Mouse (Mus musculus) heart, embryonic 16.5 days (tissue): ENCODE measurements around the gene Abl1. TPM values are rescaled to one million over a fixed set of nuclear protein-coding genes. Genes with fewer than 3 reads are reported as not detected.

ENCODE experiments used
- ATAC-seq: fragments of 200-750 bp; cut with Nextera tagmentation; replicated peaks from 2 replicates; pipeline ENCODE4 v1.8.0; 2017; ENCODE audit warnings: moderate number of reproducible peaks; ENCODE audit not compliant: insufficient read depth, low FRiP score; ENCODE audit errors: extremely low read depth
- H3K27ac ChIP-seq: fragments of 300-500 bp; sonication (generic); 2 replicates; pipeline ENCODE4 v1.5.1; 2014; ENCODE audit warnings: mild to moderate bottlenecking, low read length, control low read depth, moderate library complexity
- H3K27me3 ChIP-seq: fragments of 300-500 bp; sonication (generic); 2 replicates; pipeline ENCODE4 v1.6.1; 2014; ENCODE audit warnings: low read length, mixed read lengths; ENCODE audit not compliant: control insufficient read depth, insufficient read depth
- H3K36me3 ChIP-seq: fragments of 300-500 bp; sonication (generic); 2 replicates; pipeline ENCODE4 v1.6.1; 2014; ENCODE audit not compliant: control insufficient read depth, insufficient read depth
- H3K4me1 ChIP-seq: fragments of 300-500 bp; sonication (generic); 2 replicates; pipeline ENCODE4 v1.6.1; 2014; ENCODE audit warnings: low read length, mixed read lengths; ENCODE audit not compliant: control insufficient read depth, insufficient read depth
- H3K4me2 ChIP-seq: fragments of 300-500 bp; sonication (generic); 2 replicates; pipeline ENCODE4 v1.6.1; 2014; ENCODE audit warnings: low read depth, mild to moderate bottlenecking, control low read depth, low read length
- H3K4me3 ChIP-seq: fragments of 300-500 bp; sonication (generic); 2 replicates; pipeline ENCODE4 v1.5.1; 2014; ENCODE audit warnings: mild to moderate bottlenecking, control low read depth, low read length
- H3K9ac ChIP-seq: fragments of 300-500 bp; sonication (generic); 2 replicates; pipeline ENCODE4 v1.6.1; 2014; ENCODE audit warnings: low read length, control low read depth
- H3K9me3 ChIP-seq: fragments of 300-500 bp; sonication (generic); replicated peaks from 2 replicates; pipeline ENCODE4 v1.6.1; 2016; ENCODE audit warnings: low read length; ENCODE audit not compliant: control insufficient read depth
- WGBS: fragments of 180-500 bp; shearing (Covaris S2); extraction: QIAGEN DNeasy Blood & Tissue Kit; methylation state at CpG from one replicate; pipeline ENCODE4 v1.1.7; 2014; 5-methylcytosine and 5-hydroxymethylcytosine counted together
- polyA plus RNA-seq: library from polyadenylated mRNA; unstranded; fragments of >200 nt; fragmentation: Nextera tagmentation; extraction: Ambion mirVana; gene quantifications from 2 replicates; pipeline ENCODE4 v1.2.1, GENCODE M21; 2015

The Abl1 gene
- polyA plus RNA-seq, 1 experiment from 2014 or later = 24.0 TPM

GRCm38 (mm10) chr2:31847908-31848307, 159.7 kb downstream of the Abl1 start:
- Histone ChIP-seq H3K4me1 (peaks cover 12% of the 10 kb centered on the region), H3K27ac (no peak overlapping the region), H3K36me3 (no peaks in the 10 kb centered on the region), H3K4me3 (no peak overlapping the region), H3K4me2 (no peak overlapping the region), H3K27me3 (peaks cover 43% of the 10 kb centered on the region), H3K9me3 (no peaks in the 10 kb centered on the region), H3K9ac (no peak overlapping the region)
- ATAC-seq = no peak
- WGBS = 14% methylated on average over 6 of the region's 6 CpGs

DNA sequence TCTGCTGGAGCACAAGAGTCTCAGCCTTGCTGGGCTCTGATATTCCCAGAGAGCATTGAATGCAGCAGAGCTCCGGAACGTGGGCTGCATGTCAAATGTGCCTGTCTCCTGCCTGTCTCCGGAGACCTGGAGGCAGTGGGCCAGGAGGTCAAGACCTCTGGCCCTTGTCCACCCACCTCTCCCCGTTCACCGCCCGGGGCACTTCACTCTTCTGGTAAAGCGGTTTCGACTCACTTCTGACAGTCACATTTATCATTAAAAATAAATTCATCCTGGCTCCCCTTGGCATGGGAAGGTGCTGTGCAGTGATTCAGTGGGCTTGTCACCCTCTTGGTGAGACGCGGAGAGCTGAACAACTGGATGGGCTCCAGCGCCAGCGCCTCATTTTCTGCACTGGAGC, 162.0 kb downstream of the Abl1 start:
- no peak for ATAC-seq

More for the DNA sequence above, 162.0 kb downstream of the Abl1 start:
- 57% methylated on average over 12 of the region's 12 CpGs for WGBS
- Histone ChIP-seq H3K4me1 (peaks cover 12% of the 10 kb centered on the region), H3K27ac (no peak overlapping the region), H3K9ac (no peak overlapping the region), H3K9me3 (no peaks in the 10 kb centered on the region), H3K4me2 (no peak overlapping the region), H3K4me3 (no peak overlapping the region), H3K36me3 (no peaks in the 10 kb centered on the region), H3K27me3 (peaks cover 26% of the 10 kb centered on the region)

Other genes with a start within 250 kb of the Abl1 start
- gene Ass1, start 218.2 kb upstream of the Abl1 start, polyA plus RNA-seq = 11.8 and 15.5 TPM in 2 replicates
- gene Fubp3, start 115.7 kb upstream of the Abl1 start, polyA plus RNA-seq = 34.7 and 43.4 TPM in 2 replicates
- gene Prdm12, start 48.3 kb upstream of the Abl1 start, polyA plus RNA-seq = not detected in 2 replicates
- gene Exosc2, start 17.7 kb upstream of the Abl1 start, polyA plus RNA-seq = 37.3 and 42.0 TPM in 2 replicates
- 0.14 and 0.22 TPM in 2 replicates for gene Qrfp, start 122.2 kb downstream of the Abl1 start, polyA plus RNA-seq
- not detected in 2 replicates for gene Fibcd1, start 157.6 kb downstream of the Abl1 start, polyA plus RNA-seq
- 0.41 and 0.55 TPM in 2 replicates for gene Lamc3, start 198.9 kb downstream of the Abl1 start, polyA plus RNA-seq